Mouse (Mus musculus) intestine, embryonic 15.5 days (tissue): Measurements from ENCODE around the gene Fam83g. TPM values are rescaled to one million over a fixed set of nuclear protein-coding genes. Genes with fewer than 3 reads are reported as not detected.

ENCODE experiments used
- ATAC-seq: fragments of 200-750 bp; cut with Nextera tagmentation; 2 replicates; pipeline ENCODE4 v1.8.0; 2017; ENCODE audit warnings: moderate TSS enrichment, moderate library complexity
- H3K27ac ChIP-seq: fragments of 300-500 bp; sonication (generic); 2 replicates; pipeline ENCODE4 v1.5.1; 2015; ENCODE audit warnings: mild to moderate bottlenecking, inconsistent platforms
- H3K27me3 ChIP-seq: fragments of 300-500 bp; sonication (generic); replicated peaks from 2 replicates; pipeline ENCODE4 v1.6.1; 2015; ENCODE audit warnings: inconsistent platforms
- H3K36me3 ChIP-seq: fragments of 300-500 bp; sonication (generic); 2 replicates; pipeline ENCODE4 v1.6.1; 2015; ENCODE audit warnings: inconsistent platforms
- H3K4me1 ChIP-seq: fragments of 300-500 bp; sonication (generic); replicated peaks from 2 replicates; pipeline ENCODE4 v1.6.1; 2015; ENCODE audit warnings: inconsistent platforms
- H3K4me2 ChIP-seq: fragments of 300-500 bp; sonication (generic); replicated peaks from 2 replicates; pipeline ENCODE4 v1.6.1; 2015; ENCODE audit warnings: mild to moderate bottlenecking, inconsistent platforms
- H3K4me3 ChIP-seq: fragments of 300-500 bp; sonication (generic); replicated peaks from 2 replicates; pipeline ENCODE4 v1.5.1; 2015; ENCODE audit warnings: inconsistent platforms
- H3K9ac ChIP-seq: fragments of 300-500 bp; sonication (generic); 2 replicates; pipeline ENCODE4 v1.6.1; 2015; ENCODE audit warnings: inconsistent platforms
- H3K9me3 ChIP-seq: fragments of 300-500 bp; sonication (generic); 2 replicates; pipeline ENCODE4 v1.6.1; 2016; ENCODE audit warnings: inconsistent platforms
- WGBS: fragments of 180-500 bp; shearing (Covaris S2); methylation state at CpG from one replicate; pipeline ENCODE4 v1.1.7; 2015; 5-methylcytosine and 5-hydroxymethylcytosine counted together
- polyA plus RNA-seq: library from polyadenylated mRNA; unstranded; fragments of >200 nt; fragmentation: Nextera tagmentation; extraction: Ambion mirVana; gene quantifications from 2 replicates; pipeline ENCODE4 v1.2.1, GENCODE M21; 2015

Gene Fam83g
- polyA plus RNA-seq, 1 experiment from 2014 or later, result 7.4 TPM

- no peak for ATAC-seq
- Histone ChIP-seq H3K4me3 (no peak overlapping the region; the same call in 1 of the 2 replicates), H3K27ac (no peak overlapping the region), H3K9ac (no peak overlapping the region), H3K36me3 (no peaks in the 10 kb centered on the region), H3K9me3 (no peaks in the 10 kb centered on the region), H3K4me2 (peak overlapping the region; percentile 78), H3K4me1 (peaks cover 27% of the 10 kb centered on the region), H3K27me3 (peaks cover 19% of the 10 kb centered on the region)
- 37% methylated on average over 2 of the region's 2 CpGs for WGBS
Observed at GRCm38 (mm10) chr11:61686141-61686540, 2.2 kb downstream of the Fam83g start.

GRCm38 (mm10) chr11:61686906-61687453 is 3.1 kb downstream of the Fam83g start:
- peaks cover 19% of the 10 kb centered on the region for H3K27me3 ChIP-seq
- no peaks in the 10 kb centered on the region for H3K9me3 ChIP-seq
- H3K27ac ChIP-seq, result no peak overlapping the region
- peak overlapping the region; percentile 78; the same call in 1 of the 2 replicates for H3K4me2 ChIP-seq
- no peak for ATAC-seq
- peaks cover 27% of the 10 kb centered on the region for H3K4me1 ChIP-seq
- no peak overlapping the region for H3K4me3 ChIP-seq
- 55% methylated on average over 10 of the region's 10 CpGs for WGBS
- no peaks in the 10 kb centered on the region for H3K36me3 ChIP-seq
- no peak overlapping the region for H3K9ac ChIP-seq

- no peak for ATAC-seq
- H3K36me3 ChIP-seq, result no peaks in the 10 kb centered on the region
- H3K4me2 ChIP-seq, result no peak overlapping the region
- no peaks in the 10 kb centered on the region for H3K9me3 ChIP-seq
- no peak overlapping the region for H3K4me3 ChIP-seq
- peaks cover 27% of the 10 kb centered on the region for H3K4me1 ChIP-seq
- no peak overlapping the region for H3K27ac ChIP-seq
- H3K27me3 ChIP-seq, result peaks cover 19% of the 10 kb centered on the region
- 31% methylated on average over 2 of the region's 2 CpGs for WGBS
- H3K9ac ChIP-seq, result no peak overlapping the region
Observed at GRCm38 (mm10) chr11:61687595-61687994, 3.7 kb downstream of the Fam83g start.

GRCm38 (mm10) chr11:61692996-61693395 is 9.1 kb downstream of the Fam83g start:
- no peak overlapping the region for H3K27ac ChIP-seq
- ATAC-seq, result no peak
- no peaks in the 10 kb centered on the region for H3K4me1 ChIP-seq
- no peaks in the 10 kb centered on the region for H3K36me3 ChIP-seq
- 85% methylated on average over 5 of the region's 5 CpGs for WGBS
- no peak overlapping the region for H3K4me2 ChIP-seq
- no peak overlapping the region for H3K4me3 ChIP-seq
- no peaks in the 10 kb centered on the region for H3K9me3 ChIP-seq
- no peak overlapping the region for H3K9ac ChIP-seq
- no peaks in the 10 kb centered on the region for H3K27me3 ChIP-seq

- Histone ChIP-seq H3K36me3 (peaks cover 5% of the 10 kb centered on the region; the same call in 1 of the 2 replicates), H3K4me2 (no peak overlapping the region), H3K9me3 (no peaks in the 10 kb centered on the region), H3K4me3 (no peak overlapping the region), H3K9ac (no peak overlapping the region), H3K4me1 (peaks cover 7% of the 10 kb centered on the region; the same call in 1 of the 2 replicates), H3K27me3 (no peaks in the 10 kb centered on the region), H3K27ac (no peak overlapping the region)
- ATAC-seq, result no peak
Observed at GRCm38 (mm10) chr11:61698852-61699251, 15.0 kb downstream of the Fam83g start.

- WGBS, result 74% methylated on average over 5 of the region's 5 CpGs
- H3K4me1 ChIP-seq, result peaks cover 7% of the 10 kb centered on the region; the same call in 1 of the 2 replicates
- H3K9ac ChIP-seq, result no peak overlapping the region
- H3K36me3 ChIP-seq, result peaks cover 5% of the 10 kb centered on the region; the same call in 1 of the 2 replicates
- no peaks in the 10 kb centered on the region for H3K9me3 ChIP-seq
- no peaks in the 10 kb centered on the region for H3K27me3 ChIP-seq
- H3K27ac ChIP-seq, result peak overlapping the region; percentile 73
- no peak overlapping the region for H3K4me3 ChIP-seq
- no peak overlapping the region for H3K4me2 ChIP-seq
- ATAC-seq, result peak; percentile 50
Observed at GRCm38 (mm10) chr11:61699460-61699859, 15.6 kb downstream of the Fam83g start.

GRCm38 (mm10) chr11:61699933-61700332 is 16.0 kb downstream of the Fam83g start:
- no peaks in the 10 kb centered on the region for H3K9me3 ChIP-seq
- peak overlapping the region; percentile 73 for H3K27ac ChIP-seq
- WGBS, result 58% methylated on average over 4 of the region's 4 CpGs
- H3K36me3 ChIP-seq, result peaks cover 5% of the 10 kb centered on the region; the same call in 1 of the 2 replicates
- H3K9ac ChIP-seq, result no peak overlapping the region
- no peak overlapping the region for H3K4me2 ChIP-seq
- ATAC-seq, result peak; percentile 80
- no peak overlapping the region for H3K4me3 ChIP-seq
- peaks cover 7% of the 10 kb centered on the region; the same call in 1 of the 2 replicates for H3K4me1 ChIP-seq
- no peaks in the 10 kb centered on the region for H3K27me3 ChIP-seq

- no peak overlapping the region for H3K4me2 ChIP-seq
- H3K27me3 ChIP-seq, result no peaks in the 10 kb centered on the region
- H3K27ac ChIP-seq, result no peak overlapping the region
- whole genome bisulfite sequencing, result 86% methylated on average over 5 of the region's 5 CpGs
- H3K9ac ChIP-seq, result no peak overlapping the region
- no peak overlapping the region for H3K4me3 ChIP-seq
- no peaks in the 10 kb centered on the region for H3K9me3 ChIP-seq
- H3K4me1 ChIP-seq, result peaks cover 7% of the 10 kb centered on the region; the same call in 1 of the 2 replicates
- H3K36me3 ChIP-seq, result peaks cover 5% of the 10 kb centered on the region; the same call in 1 of the 2 replicates
- no peak for ATAC-seq
Observed at GRCm38 (mm10) chr11:61701696-61702095, 17.8 kb downstream of the Fam83g start.

- Histone ChIP-seq H3K27ac (no peak overlapping the region), H3K9me3 (no peaks in the 10 kb centered on the region), H3K4me1 (peaks cover 7% of the 10 kb centered on the region; the same call in 1 of the 2 replicates), H3K9ac (no peak overlapping the region), H3K36me3 (peaks cover 5% of the 10 kb centered on the region; the same call in 1 of the 2 replicates), H3K4me2 (no peak overlapping the region), H3K4me3 (no peak overlapping the region), H3K27me3 (no peaks in the 10 kb centered on the region)
- no peak for ATAC-seq
- WGBS, result 92% methylated on average over 5 of the region's 5 CpGs
Observed at GRCm38 (mm10) chr11:61702494-61702893, 18.6 kb downstream of the Fam83g start.

GRCm38 (mm10) chr11:61705581-61705980 is 21.7 kb downstream of the Fam83g start:
- no peak overlapping the region for H3K27ac ChIP-seq
- no peak overlapping the region for H3K9ac ChIP-seq
- no peak overlapping the region for H3K4me3 ChIP-seq
- 87% methylated on average over 2 of the region's 2 CpGs for WGBS
- no peaks in the 10 kb centered on the region for H3K27me3 ChIP-seq
- no peak overlapping the region for H3K4me2 ChIP-seq
- peaks cover 5% of the 10 kb centered on the region; the same call in 1 of the 2 replicates for H3K36me3 ChIP-seq
- no peaks in the 10 kb centered on the region for H3K9me3 ChIP-seq
- no peaks in the 10 kb centered on the region for H3K4me1 ChIP-seq
- no peak for ATAC-seq

GRCm38 (mm10) chr11:61706232-61706631 is 22.3 kb downstream of the Fam83g start:
- H3K27me3 ChIP-seq, result no peaks in the 10 kb centered on the region
- WGBS, result 63% methylated on average over 4 of the region's 4 CpGs

GRCm38 (mm10) chr11:61708928-61709327 is 25.0 kb downstream of the Fam83g start:
- H3K27me3 ChIP-seq, result no peaks in the 10 kb centered on the region
- H3K4me2 ChIP-seq, result no peak overlapping the region
- no peaks in the 10 kb centered on the region for H3K4me1 ChIP-seq
- no peak for ATAC-seq
- no peaks in the 10 kb centered on the region for H3K9me3 ChIP-seq
- no peak overlapping the region for H3K4me3 ChIP-seq
- no peak overlapping the region for H3K9ac ChIP-seq
- H3K36me3 ChIP-seq, result no peaks in the 10 kb centered on the region
- 71% methylated on average over 3 of the region's 3 CpGs for WGBS
- no peak overlapping the region for H3K27ac ChIP-seq

More at GRCm38 (mm10) chr11:61706232-61706631, 22.3 kb downstream of the Fam83g start:
- H3K4me1 ChIP-seq, result no peaks in the 10 kb centered on the region
- H3K4me2 ChIP-seq, result no peak overlapping the region
- no peak overlapping the region for H3K9ac ChIP-seq
- ATAC-seq, result no peak
- H3K9me3 ChIP-seq, result no peaks in the 10 kb centered on the region
- H3K4me3 ChIP-seq, result no peak overlapping the region
- peaks cover 5% of the 10 kb centered on the region; the same call in 1 of the 2 replicates for H3K36me3 ChIP-seq
- no peak overlapping the region for H3K27ac ChIP-seq
